Mouse (Mus musculus) lung, adult 2 months (tissue): ENCODE data around the gene Ngfr.

Experiments used
- CTCF ChIP-seq: fragments of 200-500 bp; IDR thresholded peaks from 2 replicates; pipeline ENCODE4 v1.5.1; 2011; ENCODE audit warnings: mild to moderate bottlenecking, low read length, control low read depth; ENCODE audit not compliant: insufficient read depth
- POLR2A ChIP-seq: fragments of 200-500 bp; IDR thresholded peaks from 2 replicates; pipeline ENCODE4 v1.6.1; 2011; ENCODE audit warnings: low read depth, mild to moderate bottlenecking, control low read depth, low read length, borderline replicate concordance; ENCODE audit errors: extremely low read depth

DNA sequence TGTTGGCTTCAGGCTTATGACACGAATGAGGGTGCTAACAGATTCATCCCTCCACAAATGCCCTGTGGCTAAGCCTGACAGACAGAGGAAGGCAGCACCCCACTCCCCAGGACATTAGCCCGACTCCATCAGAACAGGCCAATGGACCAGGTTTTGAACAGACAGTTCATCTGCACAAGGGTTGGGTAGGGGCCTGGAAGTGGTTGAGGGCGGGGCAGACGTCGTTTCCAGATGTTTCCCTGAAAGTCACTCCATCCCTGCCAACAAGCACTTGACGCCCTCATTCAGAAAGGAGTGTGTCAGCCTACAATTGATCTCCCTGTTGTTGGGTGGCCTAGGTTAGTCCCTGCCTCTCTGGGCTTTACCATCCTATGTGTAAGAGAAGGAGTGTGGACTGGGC, 17.6 kb downstream of the Ngfr start:
- TF ChIP-seq CTCF (no peak), POLR2A (no peak)
